Mouse (Mus musculus) erythroblast, embryonic 14.5 days (primary cell): Measurements from ENCODE around the gene Dnah7a.
"Not testable (repeated sequence)": the region's sequence is repeated elsewhere in the genome, so short reads cannot be mapped to it uniquely, and the experiment has no call there.

Experiments
- GATA1 ChIP-seq: IDR thresholded peaks from 2 replicates; pipeline ENCODE4 v1.6.1; 2012; ENCODE audit warnings: low read length, inconsistent platforms, mixed read lengths
- TAL1 ChIP-seq: IDR thresholded peaks from 3 replicates; pipeline ENCODE4 v1.6.1; 2012; ENCODE audit warnings: low read length, inconsistent platforms, mixed read lengths

DNA sequence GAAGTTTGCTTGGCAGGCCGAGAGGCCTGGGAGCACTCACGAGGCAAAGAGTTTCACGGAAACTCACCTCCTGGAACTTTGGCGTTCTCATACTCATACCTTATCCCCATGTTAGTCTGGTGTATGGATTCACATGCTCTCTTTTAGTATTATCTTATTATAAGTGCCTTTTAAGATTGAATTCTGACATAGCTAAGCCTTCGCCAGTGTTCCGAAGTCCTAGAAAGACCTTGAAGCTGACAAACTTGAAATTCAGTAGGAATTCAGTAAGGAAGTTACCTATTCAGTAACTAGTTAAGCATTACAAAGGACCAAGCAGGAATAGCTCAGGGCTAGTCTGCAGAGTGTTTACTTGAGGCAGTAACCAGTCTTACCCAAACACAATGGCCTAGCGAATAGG, 44.1 kb upstream of the Dnah7a start:
- not testable (repeated sequence) for TF ChIP-seq GATA1, TAL1
